Mouse (Mus musculus) CD4-positive, CD25-positive, alpha-beta regulatory T cell, adult 4 months (primary cell): ENCODE measurements around the gene Mrpl9. TPM values are rescaled to one million over a fixed set of nuclear protein-coding genes. Genes with fewer than 3 reads are reported as not detected.
A peak's percentile ranks its signal among the peaks of the same experiment; 100 is the strongest.

Experiments
- ATAC-seq: one replicate; pipeline ENCODE4 v1.8.0; 2017
- polyA plus RNA-seq, 2 experiments: library from polyadenylated mRNA; unstranded; fragments of 100-300 nt; shearing (Covaris generic); gene quantifications; one replicate each; pipeline ENCODE4 v1.2.1; 2017

Gene Mrpl9
- polyA plus RNA-seq, 2 experiments from 2014 or later: 47.2 to 47.6 TPM

DNA sequence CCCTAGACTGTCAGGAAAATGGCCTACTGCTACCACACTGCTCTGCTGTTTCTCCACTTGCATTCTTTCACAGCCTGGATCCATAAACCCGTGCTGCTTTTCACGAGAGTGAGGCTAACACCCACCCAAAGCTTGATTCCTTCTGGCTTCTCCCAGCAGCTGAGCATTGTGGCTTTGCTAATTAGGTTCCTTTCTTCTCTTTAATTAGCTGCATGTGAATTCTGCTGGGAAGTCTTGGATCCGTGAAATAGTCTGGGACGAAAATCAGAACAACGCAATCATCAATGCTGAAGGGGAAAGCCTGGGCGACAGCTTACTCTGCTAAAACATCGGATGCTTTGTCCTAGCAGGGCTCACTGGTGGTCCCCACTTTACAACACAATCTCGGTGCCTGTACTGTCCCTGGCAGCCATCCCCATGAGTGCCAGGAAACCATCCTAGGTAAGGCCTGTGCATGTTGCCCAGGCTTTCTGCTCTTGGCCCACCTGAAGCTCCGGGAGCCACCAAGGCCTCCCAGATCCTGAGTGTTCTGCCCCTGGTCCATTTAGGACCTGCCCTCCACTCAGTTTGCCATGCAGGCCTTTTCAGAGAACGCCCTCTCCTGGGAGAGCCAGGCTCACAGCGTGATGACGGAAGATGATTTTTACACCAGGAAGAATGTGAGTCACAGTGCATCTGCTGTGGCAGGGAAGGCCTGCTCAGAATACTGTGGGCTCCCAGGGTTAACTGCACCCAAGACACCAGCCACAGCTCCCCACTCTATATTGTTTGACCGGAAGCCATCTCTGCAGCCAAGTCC lies 22.7 kb downstream of the Mrpl9 start:
- ATAC-seq: no peak

GRCm38 (mm10) chr3:94468931-94469330 lies 25.8 kb downstream of the Mrpl9 start:
- no peak for ATAC-seq

DNA sequence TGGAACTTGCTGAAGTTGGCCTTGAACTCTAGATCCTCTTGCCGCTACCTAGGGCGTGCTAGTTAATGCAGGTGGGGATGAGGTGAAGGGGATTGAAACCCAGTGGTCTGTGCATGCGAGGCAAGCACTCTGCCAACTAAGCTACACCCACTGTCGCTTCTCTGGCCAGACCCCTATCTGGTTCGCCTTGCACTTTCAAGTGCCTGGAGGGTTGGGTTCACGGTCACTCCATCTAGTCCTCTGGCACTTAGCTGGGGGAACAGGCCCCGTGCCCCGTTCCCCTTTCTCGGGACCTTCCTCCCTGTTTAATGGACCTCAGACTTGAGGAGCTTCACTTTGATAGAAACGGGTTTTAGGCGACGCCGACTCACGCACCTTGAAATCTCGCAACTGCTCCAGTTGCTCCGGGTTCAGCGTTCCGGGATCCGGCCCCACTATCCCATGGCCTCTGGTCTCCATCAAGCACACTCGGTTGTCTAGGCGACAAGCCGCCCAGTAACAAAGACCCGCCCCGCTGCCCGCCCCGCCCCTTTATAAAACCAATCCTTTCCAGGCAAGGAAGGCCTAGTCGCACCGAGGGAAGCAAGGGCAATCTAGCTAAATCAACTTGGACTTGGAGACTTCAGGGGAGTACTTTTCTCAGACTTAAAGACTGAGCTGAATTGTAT lies 29.5 kb downstream of the Mrpl9 start:
- no peak for ATAC-seq

DNA sequence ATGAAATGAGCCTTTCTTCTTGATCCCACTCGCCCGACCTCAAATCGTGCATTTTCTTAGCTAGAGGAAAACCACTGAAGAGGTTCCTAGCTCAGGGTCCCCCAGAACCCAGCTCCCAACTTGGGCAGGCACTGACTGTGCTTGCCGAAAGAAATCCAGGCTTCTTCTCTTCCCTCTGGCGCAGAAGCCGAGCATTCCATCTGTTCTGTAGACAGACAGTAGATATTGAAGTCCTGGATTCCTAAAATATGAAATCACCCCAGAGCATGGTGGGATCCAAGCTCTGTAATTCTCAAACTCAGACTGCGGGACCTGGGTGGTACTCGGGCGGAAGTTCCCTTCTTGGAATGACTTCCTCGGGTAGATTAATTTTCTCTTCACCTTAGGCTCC lies 30.0 kb downstream of the Mrpl9 start:
- ATAC-seq: no peak

DNA sequence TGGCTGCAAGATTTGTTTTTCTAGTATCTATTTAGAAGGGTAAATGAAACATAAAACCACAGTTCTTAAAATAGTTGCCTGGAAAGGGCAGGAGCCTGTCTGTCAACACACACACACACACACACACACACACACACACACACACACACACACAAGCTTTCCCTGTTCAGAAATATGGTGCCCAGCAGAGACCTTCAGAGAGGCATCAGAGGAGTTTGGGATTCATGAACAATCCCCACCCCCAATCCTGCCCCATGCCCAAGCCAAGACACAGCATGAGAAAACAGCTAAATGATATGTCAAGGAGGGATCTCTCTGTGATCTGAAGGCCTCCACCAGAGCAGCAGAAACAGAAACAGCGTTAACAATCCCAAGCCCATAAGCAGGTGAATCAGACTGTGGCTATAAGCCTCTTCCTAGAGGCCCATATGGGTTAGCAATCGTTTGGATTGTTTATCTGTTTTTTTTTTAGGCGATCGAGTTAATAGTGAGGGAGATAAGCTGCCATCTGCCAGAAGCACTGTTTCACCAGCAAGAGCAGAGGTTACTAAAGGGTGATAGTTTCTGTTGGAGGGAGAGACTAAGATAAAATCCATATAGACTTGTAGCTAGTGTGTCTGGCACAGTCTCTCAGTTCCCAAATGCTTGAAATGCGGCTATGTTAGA lies 30.6 kb downstream of the Mrpl9 start:
- ATAC-seq: no peak

GRCm38 (mm10) chr3:94476301-94477035 lies 33.4 kb downstream of the Mrpl9 start:
- ATAC-seq: no peak

DNA sequence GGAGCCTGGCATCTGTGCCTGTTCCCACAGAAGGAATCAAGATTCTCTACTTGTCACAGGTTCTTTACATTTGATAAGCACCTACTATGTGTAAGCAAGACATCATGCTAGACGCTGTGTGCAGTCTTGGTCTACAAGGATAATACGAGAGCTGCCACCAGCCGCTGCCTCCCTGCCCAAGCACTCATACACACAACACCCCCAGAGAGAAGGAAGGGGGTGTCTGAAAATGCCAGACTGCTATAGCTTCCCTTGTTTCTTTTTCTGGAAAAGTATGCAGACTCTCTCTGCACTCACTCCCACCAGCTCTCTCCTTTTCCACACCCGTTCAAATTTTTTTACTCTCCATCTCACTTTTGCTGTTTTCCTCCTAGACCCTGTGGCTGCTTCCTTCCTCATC lies 34.3 kb downstream of the Mrpl9 start:
- ATAC-seq: no peak

GRCm38 (mm10) chr3:94477981-94478422 lies 34.9 kb downstream of the Mrpl9 start, which contains the start of gene Celf3:
Gene Celf3 (plus strand): TSS chr3:94478295.
- no peak for ATAC-seq

DNA sequence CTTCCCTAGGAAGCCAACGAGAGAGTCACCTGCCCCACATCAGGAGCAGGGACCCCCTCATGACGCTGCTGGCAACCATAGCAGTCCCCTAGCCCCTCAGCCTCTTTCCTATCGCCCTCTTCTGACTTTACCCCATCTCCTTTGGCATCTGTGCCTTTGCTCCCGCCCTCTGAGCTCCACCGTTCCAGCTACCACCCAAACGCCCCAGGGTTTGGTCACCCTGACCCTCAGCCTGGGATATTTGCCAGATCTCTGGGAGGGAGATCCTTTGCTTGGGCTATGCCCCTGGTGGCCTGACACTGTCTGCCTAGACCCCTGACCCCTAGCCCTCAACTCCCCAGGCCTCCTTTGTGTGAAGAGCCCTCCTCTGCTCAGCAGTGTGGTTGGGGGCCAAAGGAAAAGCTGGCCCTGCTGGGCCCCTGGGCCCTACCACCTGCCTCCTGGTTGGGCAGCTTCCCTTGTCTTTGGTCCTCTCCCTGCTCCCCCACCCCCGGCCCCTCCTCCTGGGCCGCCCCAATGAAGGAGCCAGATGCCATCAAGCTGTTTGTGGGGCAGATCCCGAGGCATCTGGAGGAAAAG lies 35.6 kb downstream of the Mrpl9 start:
- ATAC-seq: no peak

DNA sequence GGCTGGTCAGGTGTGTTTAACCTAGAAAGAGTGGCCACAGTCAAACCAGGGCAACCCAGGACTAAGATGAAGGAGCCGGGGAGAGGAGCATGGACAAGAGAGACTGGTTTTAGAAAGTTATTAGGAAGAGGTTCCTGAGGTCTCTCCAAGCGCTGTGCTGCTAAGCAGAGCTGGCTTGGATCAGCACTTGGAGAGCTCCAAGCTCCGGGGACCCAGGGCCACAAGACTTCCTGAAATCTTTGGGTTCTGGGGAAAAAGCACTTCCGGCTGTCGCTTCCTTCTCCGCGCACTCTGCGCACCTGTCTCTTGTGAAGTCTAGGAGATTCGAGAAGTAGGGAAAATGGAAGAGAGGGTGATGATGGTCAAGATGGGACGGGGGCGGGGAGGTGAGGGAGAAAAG lies 36.4 kb downstream of the Mrpl9 start:
- ATAC-seq: no peak

- ATAC-seq: no peak
Observed at GRCm38 (mm10) chr3:94480291-94480884, 37.3 kb downstream of the Mrpl9 start, which contains the start of gene Riiad1. Gene Riiad1 (minus strand): TSS chr3:94480341.

DNA sequence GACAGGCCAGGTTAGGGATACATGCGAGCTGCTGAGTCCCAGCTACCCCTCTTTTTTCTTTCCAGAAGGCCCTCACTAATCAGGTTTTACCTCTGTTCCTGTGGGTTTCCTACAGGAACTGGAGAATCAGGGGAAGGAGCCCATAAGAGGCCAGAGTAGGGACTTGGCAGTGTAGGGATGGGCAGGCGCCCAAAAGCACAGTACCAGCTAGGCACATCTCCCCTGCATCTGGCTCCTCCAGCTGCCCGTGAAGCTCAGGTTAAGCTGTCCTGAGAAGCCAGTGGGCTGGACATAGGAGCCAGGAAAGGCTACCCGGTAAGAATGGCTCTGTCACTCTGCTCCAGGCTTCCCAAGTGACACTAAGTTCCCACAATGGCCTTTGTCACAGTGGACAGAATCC lies 38.3 kb downstream of the Mrpl9 start:
- no peak for ATAC-seq

DNA sequence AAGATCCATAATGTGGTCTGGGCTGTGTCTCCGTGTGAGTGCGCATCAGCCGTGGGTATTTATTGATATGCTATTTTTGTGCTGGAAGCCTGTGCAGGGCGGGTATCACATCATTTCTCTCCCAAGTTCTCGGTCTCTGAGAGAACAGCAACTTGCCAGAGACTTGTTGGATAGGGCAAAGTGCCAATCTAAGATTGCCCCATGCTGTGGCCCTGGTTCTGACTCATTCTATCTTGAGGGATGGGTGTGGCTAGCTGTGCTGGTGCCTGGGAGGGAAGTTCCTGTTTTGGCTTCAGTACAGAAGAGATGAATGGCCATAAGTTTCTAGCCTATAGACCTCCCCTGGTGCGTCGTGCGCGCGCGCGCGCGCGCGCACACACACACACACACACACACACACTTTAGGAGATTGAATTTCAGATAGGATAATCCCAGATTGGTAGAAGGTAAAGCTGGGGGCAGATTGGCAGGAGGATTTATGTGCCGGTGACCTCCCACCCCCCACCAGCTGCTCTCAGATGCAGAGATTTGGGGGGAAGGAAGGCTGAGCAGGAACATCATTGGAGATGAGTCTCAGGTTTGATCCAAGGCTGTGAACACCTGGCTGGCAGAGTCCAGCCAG lies 39.8 kb downstream of the Mrpl9 start:
- peak; percentile 53 for ATAC-seq

GRCm38 (mm10) chr3:94483790-94484439 lies 40.8 kb downstream of the Mrpl9 start:
- ATAC-seq: peak; percentile 45

- no peak for ATAC-seq
Observed at GRCm38 (mm10) chr3:94485922-94486321, 42.8 kb downstream of the Mrpl9 start.

- no peak for ATAC-seq
Observed at GRCm38 (mm10) chr3:94487581-94487980, 44.5 kb downstream of the Mrpl9 start.

DNA sequence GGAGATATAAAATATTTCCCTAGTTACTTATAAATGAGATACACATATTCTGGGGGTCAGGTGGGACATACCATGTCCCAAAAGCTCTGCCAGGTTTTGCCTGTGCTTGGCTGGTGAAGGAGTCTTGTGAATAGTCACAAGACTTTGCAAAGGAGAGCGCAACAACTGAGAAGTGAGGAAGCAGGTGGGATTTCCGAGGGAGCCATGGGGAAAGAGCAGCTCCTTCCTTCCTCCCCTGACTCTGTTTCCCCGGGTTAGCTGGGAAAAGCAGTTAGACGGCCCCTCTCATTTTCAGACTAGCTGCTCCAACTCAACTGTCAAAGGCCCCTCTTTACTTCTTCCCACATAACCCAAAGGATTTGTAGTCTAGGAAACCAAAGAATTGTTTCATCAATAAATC lies 54.0 kb downstream of the Mrpl9 start:
- no peak for ATAC-seq
